Mouse (Mus musculus): ENCODE measurements around the gene Trim7.

Trim7 gene

GRCm38 (mm10) chr11:48872695-48873300 is 46.9 kb downstream of the Trim7 start:
- in situ Hi-C loops (cut with MboI, MseI) = loop anchor here (5.0 to 10.0 kb wide), 5 partner anchors 102 to 400 kb away; partner anchors contain the start of genes 9930111J21Rik1 (in 1 of the 2) and Olfr56 (in 1 of the 2)

GRCm38 (mm10) chr11:48873591-48874290 is 47.8 kb downstream of the Trim7 start:
- in situ Hi-C loops (cut with MboI, MseI) = loop anchor here (5.0 to 10.0 kb wide), 5 partner anchors 101 to 399 kb away; partner anchors contain the start of genes 9930111J21Rik1 (in 1 of the 2) and Olfr56 (in 1 of the 2)

- in situ Hi-C loops (cut with MboI, MseI) = loop anchor here (5.0 to 10.0 kb wide), 5 partner anchors 100 to 398 kb away; partner anchors contain the start of genes 9930111J21Rik1 (in 1 of the 2) and Olfr56 (in 1 of the 2)
These were observed 48.5 kb downstream of the Trim7 start for GRCm38 (mm10) chr11:48874465-48874864.

GRCm38 (mm10) chr11:48875343-48875837 is 49.5 kb downstream of the Trim7 start:
- in situ Hi-C loops (cut with MboI, MseI) = loop anchor here in 1 of 2 experiments (10.0 kb wide), 1 partner anchor 99 kb away; the partner anchor contains the start of genes 9930111J21Rik1 and Olfr56

GRCm38 (mm10) chr11:48876680-48877079 is 50.7 kb downstream of the Trim7 start:
- in situ Hi-C loops (cut with MboI, MseI) = loop anchor here in 1 of 2 experiments (10.0 kb wide), 1 partner anchor 98 kb away; the partner anchor contains the start of genes 9930111J21Rik1 and Olfr56

- in situ Hi-C loops (cut with MboI, MseI) = loop anchor here (5.0 to 10.0 kb wide), 3 partner anchors 136 to 484 kb away; no protein-coding TSS in a partner anchor
These were observed 73.0 kb downstream of the Trim7 start for GRCm38 (mm10) chr11:48898812-48899431.

- in situ Hi-C loops (cut with MboI, MseI) = loop anchor here in 1 of 2 experiments (5.0 kb wide), 1 partner anchor 76 kb away; the partner anchor contains the start of genes 9930111J21Rik1 and Olfr56
These were observed 75.0 kb downstream of the Trim7 start for GRCm38 (mm10) chr11:48900654-48901566.

- in situ Hi-C loops (cut with MboI, MseI) = loop anchor here in 1 of 2 experiments (5.0 kb wide), 1 partner anchor 76 kb away; the partner anchor contains the start of genes 9930111J21Rik1 and Olfr56
These were observed 75.6 kb downstream of the Trim7 start for GRCm38 (mm10) chr11:48901567-48901930.

Measured in T-helper 17 cell (primary cell).